Mouse (Mus musculus) liver, postnatal 0 days (tissue): ENCODE measurements around the gene Vps52. TPM values are rescaled to one million over a fixed set of nuclear protein-coding genes. Genes with fewer than 3 reads are reported as not detected.
A peak's percentile ranks its signal among the peaks of the same experiment; 100 is the strongest.

ENCODE experiments used
- ATAC-seq: fragments of 200-750 bp; cut with Nextera tagmentation; 2 replicates; pipeline ENCODE4 v1.8.0; 2017; ENCODE audit warnings: mild to moderate bottlenecking, moderate library complexity
- DNase-seq: peaks from one replicate; pipeline ENCODE4 v3.0.0-alpha.2; 2016
- H3K27ac ChIP-seq: fragments of 300-500 bp; sonication (generic); 2 replicates; pipeline ENCODE4 v1.5.1; 2014; ENCODE audit warnings: antibody characterized with exemption, moderate library complexity, mild to moderate bottlenecking, low read depth
- H3K27me3 ChIP-seq: fragments of 300-500 bp; sonication (generic); 2 replicates; pipeline ENCODE4 v1.6.1; 2014; ENCODE audit warnings: low read length, control low read depth, mixed read lengths; ENCODE audit not compliant: insufficient read depth
- H3K36me3 ChIP-seq: fragments of 300-500 bp; sonication (generic); replicated peaks from 2 replicates; pipeline ENCODE4 v1.6.1; 2014; ENCODE audit warnings: mild to moderate bottlenecking, control low read depth, low read length, moderate library complexity, mixed read lengths; ENCODE audit not compliant: insufficient read depth
- H3K4me1 ChIP-seq: fragments of 300-500 bp; sonication (generic); 2 replicates; pipeline ENCODE4 v1.6.1; 2014; ENCODE audit warnings: antibody characterized with exemption, mild to moderate bottlenecking, control low read depth; ENCODE audit not compliant: insufficient read depth
- H3K4me2 ChIP-seq: fragments of 300-500 bp; sonication (generic); 2 replicates; pipeline ENCODE4 v1.6.1; 2014; ENCODE audit warnings: low read depth, mild to moderate bottlenecking, low read length, moderate library complexity, mixed read lengths
- H3K4me3 ChIP-seq: fragments of 300-500 bp; sonication (generic); 2 replicates; pipeline ENCODE4 v1.5.1; 2014; ENCODE audit warnings: low read depth, low read length
- H3K9ac ChIP-seq: fragments of 300-500 bp; sonication (generic); replicated peaks from 2 replicates; pipeline ENCODE4 v1.6.1; 2014; ENCODE audit warnings: mild to moderate bottlenecking, moderate library complexity
- H3K9me3 ChIP-seq: fragments of 300-500 bp; sonication (generic); 2 replicates; pipeline ENCODE4 v1.6.1; 2016; ENCODE audit warnings: mild to moderate bottlenecking, control low read depth, low read length, mixed read lengths
- CTCF ChIP-seq: sonication (generic); IDR thresholded peaks from 2 replicates; pipeline ENCODE4 v1.5.1; 2016; ENCODE audit warnings: antibody characterized with exemption, low read depth
- EP300 ChIP-seq: IDR thresholded peaks from 2 replicates; pipeline ENCODE4 v1.6.1; 2016; ENCODE audit warnings: antibody characterized with exemption, low read depth, mild to moderate bottlenecking
- WGBS: fragments of 180-500 bp; shearing (Covaris S2); extraction: QIAGEN DNeasy Blood & Tissue Kit; methylation state at CpG from one replicate; pipeline ENCODE4 v1.1.7; 2014; ENCODE audit not compliant: insufficient replicate concordance; 5-methylcytosine and 5-hydroxymethylcytosine counted together
- polyA plus RNA-seq: library from polyadenylated mRNA; unstranded; fragments of >200 nt; fragmentation: Nextera tagmentation; extraction: Ambion mirVana; gene quantifications from 2 replicates; pipeline ENCODE4 v1.2.1, GENCODE M21; 2015

Gene Vps52
- polyA plus RNA-seq, 1 experiment from 2014 or later = 13.4 TPM

DNA sequence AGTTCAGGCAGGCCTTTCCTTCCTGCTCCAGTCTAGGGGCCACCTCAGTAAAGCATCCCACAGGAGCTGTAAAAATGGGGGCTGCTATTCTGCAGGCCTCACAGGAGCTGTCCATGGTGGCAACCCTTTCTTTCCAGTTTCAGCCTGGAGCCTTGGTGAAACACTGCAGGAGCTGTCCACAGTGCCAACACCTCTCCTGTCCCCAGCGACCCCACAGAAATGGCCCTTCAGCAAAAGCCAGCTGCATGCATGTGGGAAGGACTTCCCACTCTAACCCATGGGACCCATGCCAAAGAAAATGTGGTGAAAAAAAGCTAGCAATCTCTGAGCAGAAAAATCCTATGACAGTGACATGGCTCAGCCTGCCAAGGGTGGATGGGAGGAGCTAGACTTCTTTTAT is 17.1 kb downstream of the Vps52 start:
- Histone ChIP-seq H3K9me3 (peaks cover 7% of the 10 kb centered on the region; the same call in 1 of the 2 replicates), H3K27me3 (peaks cover under 1% of the 10 kb centered on the region; the same call in 1 of the 2 replicates), H3K4me2 (no peak overlapping the region), H3K4me3 (no peak overlapping the region), H3K4me1 (no peaks in the 10 kb centered on the region; the same call in 1 of the 2 replicates), H3K9ac (no peak overlapping the region), H3K27ac (no peak overlapping the region), H3K36me3 (no peaks in the 10 kb centered on the region)
- DNase-seq = no peak
- TF ChIP-seq CTCF = no peak
- TF ChIP-seq EP300 = no peak
- 13% methylated on average over 1 of the region's 1 CpGs for WGBS
- no peak for ATAC-seq

DNA sequence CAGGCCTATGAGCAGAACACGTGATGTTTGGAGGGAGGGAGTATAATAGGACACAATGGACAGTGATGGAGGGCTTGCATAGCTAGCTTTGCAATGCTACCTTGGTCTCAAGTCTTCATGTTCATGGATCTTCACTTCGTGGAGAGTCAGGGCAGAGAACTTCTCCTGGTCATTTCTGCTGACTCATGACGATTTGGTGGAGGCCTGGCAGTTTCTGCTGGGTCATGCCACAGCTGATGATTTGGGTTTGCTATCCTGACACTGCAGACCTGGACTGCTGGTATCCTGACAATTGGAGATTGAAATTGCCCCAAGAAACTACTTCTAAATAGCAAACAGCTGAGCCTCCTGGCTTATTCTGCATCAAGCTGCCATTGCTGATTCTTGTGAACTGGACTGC is 18.0 kb downstream of the Vps52 start:
- Histone ChIP-seq H3K27ac (no peak overlapping the region), H3K36me3 (no peaks in the 10 kb centered on the region), H3K9me3 (peaks cover 7% of the 10 kb centered on the region; the same call in 1 of the 2 replicates), H3K4me1 (peaks cover 7% of the 10 kb centered on the region; the same call in 1 of the 2 replicates), H3K9ac (no peak overlapping the region), H3K4me3 (no peak overlapping the region), H3K27me3 (peaks cover 7% of the 10 kb centered on the region; the same call in 1 of the 2 replicates), H3K4me2 (no peak overlapping the region)
- ATAC-seq = no peak
- no peak for DNase-seq
- 61% methylated on average over 3 of the region's 3 CpGs for WGBS
- no peak for TF ChIP-seq CTCF
- TF ChIP-seq EP300 = peak; percentile 50

DNA sequence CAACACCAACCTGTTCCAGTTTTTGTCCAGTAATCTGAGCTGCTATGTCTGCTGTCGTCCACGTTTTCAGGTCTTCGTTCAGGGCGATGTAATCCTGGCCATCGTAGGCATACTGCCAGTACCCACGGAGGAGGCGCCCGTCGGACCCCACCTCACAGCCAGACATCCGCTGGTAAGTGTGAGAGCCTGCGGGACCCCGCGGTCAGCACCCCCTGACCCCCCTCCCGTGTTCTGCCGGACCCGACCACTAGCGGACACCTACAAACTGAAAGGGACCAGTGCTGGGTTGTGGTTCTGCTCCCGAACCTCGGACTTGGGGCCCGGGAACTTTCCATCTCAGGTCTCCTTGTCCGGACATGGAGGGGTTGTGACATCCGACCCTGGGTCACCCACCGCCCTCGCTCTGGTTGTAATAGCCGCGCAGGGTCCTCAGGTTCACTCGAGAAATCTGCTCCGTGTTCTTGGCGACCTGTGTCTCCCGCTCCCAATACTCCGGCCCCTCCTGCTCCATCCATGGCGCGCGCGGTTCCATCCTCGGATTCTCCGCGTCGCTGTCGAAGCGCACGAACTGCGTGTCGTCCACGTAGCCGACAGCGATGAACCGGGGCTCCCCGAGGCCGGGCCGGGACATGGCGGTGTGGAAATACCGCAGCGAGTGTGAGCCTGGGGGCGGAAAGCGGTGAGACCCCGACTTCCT is 22.4 kb downstream of the Vps52 start:
- peak overlapping the region; percentile 68 for H3K9ac ChIP-seq
- DNase-seq (no peak), ATAC-seq (peak; percentile 3)
- TF ChIP-seq CTCF (no peak), EP300 (no peak)
- H3K9me3 ChIP-seq = no peaks in the 10 kb centered on the region
- peaks cover 7% of the 10 kb centered on the region; the same call in 1 of the 2 replicates for H3K27me3 ChIP-seq
- peak overlapping the region; percentile 90 for H3K4me2 ChIP-seq
- no peaks in the 10 kb centered on the region for H3K36me3 ChIP-seq
- H3K4me3 ChIP-seq = peak overlapping the region; percentile 68
- H3K27ac ChIP-seq = peak overlapping the region; percentile 91
- 3% methylated on average over 57 of the region's 57 CpGs for WGBS
- H3K4me1 ChIP-seq = peaks cover 26% of the 10 kb centered on the region

DNA sequence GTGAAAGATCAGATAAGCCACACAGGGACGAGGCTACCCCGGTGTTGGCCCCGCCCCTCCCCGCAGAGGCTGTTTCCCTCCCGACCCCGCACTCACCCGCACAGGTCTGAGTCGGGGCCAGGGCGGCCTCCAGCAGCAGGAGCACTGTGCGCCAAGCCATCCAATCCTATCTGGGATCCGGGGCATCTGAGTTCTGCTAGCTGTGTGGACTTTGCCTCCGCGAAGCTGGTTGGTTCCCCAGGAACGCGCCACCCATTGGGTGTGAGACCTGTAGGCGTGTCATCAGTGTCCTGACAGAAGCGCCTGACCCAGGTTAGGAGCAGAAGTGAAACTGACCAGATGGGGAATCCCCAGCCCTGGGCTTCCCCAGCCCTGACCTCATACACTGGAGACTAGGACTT is 23.0 kb downstream of the Vps52 start:
- H3K9ac ChIP-seq = peak overlapping the region; percentile 68

DNA sequence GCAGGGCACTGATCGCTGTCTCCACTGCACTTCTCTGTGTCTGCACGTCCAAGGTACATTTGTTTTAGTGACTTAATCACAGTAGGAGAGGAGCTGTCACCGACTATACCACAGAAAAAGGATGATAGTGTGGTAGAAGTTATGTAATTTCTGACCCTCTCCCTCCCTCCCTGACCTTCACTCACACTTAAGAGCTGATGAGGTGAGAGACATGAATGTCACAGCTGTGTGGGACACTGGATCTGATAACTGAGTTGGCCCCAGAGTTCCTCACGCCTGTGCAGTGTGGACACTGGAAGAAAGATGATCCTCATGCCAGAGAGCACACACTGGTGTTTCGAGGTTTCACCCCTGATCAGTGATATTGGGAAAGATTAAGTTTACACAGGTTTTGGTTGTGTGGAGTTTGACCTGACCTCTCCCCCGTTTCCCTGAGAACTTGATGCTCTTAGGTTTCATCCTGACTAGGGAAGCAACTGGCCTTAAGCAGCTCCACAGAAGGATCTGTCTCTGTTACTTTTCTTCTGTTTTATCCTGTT is 24.0 kb downstream of the Vps52 start:
- Histone ChIP-seq H3K9ac (peak overlapping the region; percentile 68; the same call in 1 of the 2 replicates), H3K9me3 (no peaks in the 10 kb centered on the region), H3K27me3 (peaks cover 7% of the 10 kb centered on the region; the same call in 1 of the 2 replicates), H3K36me3 (no peaks in the 10 kb centered on the region), H3K4me3 (no peak overlapping the region), H3K4me1 (peaks cover 26% of the 10 kb centered on the region), H3K4me2 (peak overlapping the region; percentile 90; the same call in 1 of the 2 replicates), H3K27ac (peak overlapping the region; percentile 91)
- peak; percentile 8; the same call in 1 of the 2 replicates for ATAC-seq
- 50% methylated on average over 6 of the region's 6 CpGs for WGBS
- no peak for TF ChIP-seq CTCF
- no peak for TF ChIP-seq EP300
- no peak for DNase-seq

More for the DNA sequence above, 23.0 kb downstream of the Vps52 start:
- TF ChIP-seq EP300 (peak; percentile 62), CTCF (no peak)
- no peaks in the 10 kb centered on the region for H3K9me3 ChIP-seq
- H3K36me3 ChIP-seq = no peaks in the 10 kb centered on the region
- H3K4me3 ChIP-seq = peak overlapping the region; percentile 68
- peaks cover 26% of the 10 kb centered on the region for H3K4me1 ChIP-seq
- H3K27ac ChIP-seq = peak overlapping the region; percentile 91
- WGBS = under 1% methylated on average over 16 of the region's 17 CpGs
- DNase-seq (peak; percentile 89), ATAC-seq (peak; percentile 89)
- H3K4me2 ChIP-seq = peak overlapping the region; percentile 90
- peaks cover 7% of the 10 kb centered on the region; the same call in 1 of the 2 replicates for H3K27me3 ChIP-seq

DNA sequence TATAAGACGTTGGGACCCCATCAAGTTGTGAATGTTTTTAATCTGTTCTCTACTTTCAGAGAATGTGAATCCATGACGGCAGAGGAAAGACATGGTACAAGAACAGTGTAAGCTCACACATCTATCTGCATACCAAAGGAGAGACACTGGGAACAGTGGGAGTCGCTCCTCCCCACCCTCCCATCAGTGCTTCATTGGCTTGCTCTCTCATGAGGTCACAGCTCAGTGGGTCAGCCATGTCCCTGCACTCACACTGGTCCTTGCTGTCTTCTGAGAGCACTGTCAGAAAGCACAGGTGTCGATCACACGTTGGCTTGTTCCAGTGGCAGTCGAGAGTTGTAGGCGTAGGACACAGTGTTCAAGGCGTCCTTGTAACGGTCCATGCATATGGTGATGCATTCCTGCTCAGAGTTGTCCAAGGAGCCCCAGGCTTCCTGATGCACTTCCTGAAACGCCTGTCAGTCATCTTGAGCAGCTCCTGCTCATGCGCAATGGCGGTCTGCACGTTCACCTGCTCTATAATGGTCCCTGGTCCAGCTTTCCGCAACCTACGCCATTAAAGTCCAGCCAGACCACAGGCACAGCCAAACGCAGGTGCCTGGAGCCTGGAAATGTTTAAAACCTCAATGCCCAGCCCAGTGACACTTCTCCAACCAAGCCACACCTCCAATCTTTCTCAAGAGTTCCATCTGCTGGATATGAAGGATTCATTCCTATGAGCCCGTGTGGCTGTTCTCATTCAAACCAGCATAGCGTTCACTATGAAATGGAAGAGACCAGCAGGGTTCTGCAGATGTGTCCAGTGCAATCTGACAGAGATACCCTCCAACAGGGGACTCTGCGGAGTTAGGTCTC is 24.8 kb downstream of the Vps52 start:
- H3K4me3 ChIP-seq = no peak overlapping the region
- ATAC-seq (no peak), DNase-seq (no peak)
- H3K4me2 ChIP-seq = peak overlapping the region; percentile 74; the same call in 1 of the 2 replicates
- 72% methylated on average over 19 of the region's 19 CpGs for WGBS
- H3K36me3 ChIP-seq = no peaks in the 10 kb centered on the region
- peaks cover 26% of the 10 kb centered on the region for H3K4me1 ChIP-seq
- H3K9me3 ChIP-seq = no peaks in the 10 kb centered on the region
- H3K9ac ChIP-seq = no peak overlapping the region
- peak overlapping the region; percentile 91 for H3K27ac ChIP-seq
- H3K27me3 ChIP-seq = peaks cover 7% of the 10 kb centered on the region; the same call in 1 of the 2 replicates
- TF ChIP-seq EP300 (no peak), CTCF (no peak)
